In genomic region chr15:12789406-12789867, GRCm38 (mm10) we compare ENCODE assay signal across 8 mouse cellular contexts. TPM values are rescaled to one million over a fixed set of nuclear protein-coding genes. Genes with fewer than 3 reads are reported as not detected.
DNase-seq lines count a peak whose midpoint lies in the region; ATAC-seq and TF ChIP-seq lines count a peak whose summit lies in the region.

No protein-coding gene starts in this region.

- H3K27me3 ChIP-seq in forebrain, embryonic 11.5 days (ENCODE audit: control insufficient read depth, insufficient read depth, low read length) = no peaks in the 10 kb centered on the region
- no peaks in the 10 kb centered on the region for H3K27me3 ChIP-seq in forebrain, embryonic 13.5 days
- no peaks in the 10 kb centered on the region for H3K27me3 ChIP-seq in limb, embryonic 10.5 days (ENCODE audit: low read depth, poor library complexity, severe bottlenecking)

- H3K4me2 ChIP-seq in forebrain, embryonic 11.5 days (ENCODE audit: low read depth, low read length, severe bottlenecking) = no peak overlapping the region
- H3K4me2 ChIP-seq in forebrain, embryonic 13.5 days = no peak overlapping the region

- no peak overlapping the region for H3K4me3 ChIP-seq in forebrain, embryonic 11.5 days (ENCODE audit: low read depth, low read length)
- no peak overlapping the region for H3K4me3 ChIP-seq in forebrain, embryonic 13.5 days
- H3K4me3 ChIP-seq in left cerebral cortex, adult 2 months = 0 out of 2 replicates have a peak overlapping the region, but pooled peaks have one; percentile 7
- H3K4me3 ChIP-seq in limb, embryonic 10.5 days = no peak overlapping the region

- no peaks in the 10 kb centered on the region for H3K4me1 ChIP-seq in forebrain, embryonic 11.5 days (replicated peaks; ENCODE audit: control insufficient read depth, insufficient read depth, low read length)
- 0 out of 2 replicates have a peak, but pooled peaks cover 3% of the 10 kb centered on the region for H3K4me1 ChIP-seq in forebrain, embryonic 13.5 days
- peaks cover 6% of the 10 kb centered on the region; the same call in 1 of the 2 replicates for H3K4me1 ChIP-seq in limb, embryonic 10.5 days

- WGBS in forebrain, embryonic 11.5 days = 22% methylated on average over 10 of the region's 10 CpGs
- WGBS in forebrain, embryonic 13.5 days = 30% methylated on average over 10 of the region's 10 CpGs
- 50% methylated on average over 10 of the region's 10 CpGs for WGBS in limb, embryonic 10.5 days

- DNase-seq in forebrain, embryonic 11.5 days (ENCODE audit: low spot score) = peak; percentile 53
- DNase-seq in left cerebral cortex, adult 2 months (ENCODE audit: extremely low spot score in 1 of 2, low spot score in 2 of 2) = no peak
- no peak for DNase-seq in left cerebral cortex, adult 9 months (ENCODE audit: low spot score in 2 of 2)
- DNase-seq in limb, embryonic 10.5 days (ENCODE audit: low spot score) = no peak
- DNase-seq in retina, postnatal 1 day = peak; percentile 49
- DNase-seq in thymus, postnatal 0 days (ENCODE audit: low spot score) = no peak
- DNase-seq in cerebellum, adult 18-20 months = no peak

- no peak overlapping the region for H3K27ac ChIP-seq in forebrain, embryonic 11.5 days (ENCODE audit: low read depth, low read length)
- H3K27ac ChIP-seq in forebrain, embryonic 13.5 days = no peak overlapping the region
- peak overlapping the region; percentile 36; the same call in 1 of the 2 replicates for H3K27ac ChIP-seq in left cerebral cortex, adult 2 months
- H3K27ac ChIP-seq in limb, embryonic 10.5 days = peak overlapping the region; percentile 58; the same call in 1 of the 2 replicates

- intact Hi-C loops in left cerebral cortex, adult 2 months (cut with DNase I) = no loop called here

- TF ChIP-seq CTCF in left cerebral cortex, adult 2 months (IDR thresholded peaks at IDR 0.05) = no peak

- H3K9me3 ChIP-seq in forebrain, embryonic 11.5 days (ENCODE audit: control insufficient read depth, low read length) = no peaks in the 10 kb centered on the region
- H3K9me3 ChIP-seq in forebrain, embryonic 13.5 days (replicated peaks) = no peaks in the 10 kb centered on the region
- no peaks in the 10 kb centered on the region for H3K9me3 ChIP-seq in limb, embryonic 10.5 days (replicated peaks)

- ATAC-seq in forebrain, embryonic 11.5 days (replicated peaks; ENCODE audit: low FRiP score) = peak; percentile 70
- no peak; the same call in 1 of the 2 replicates for ATAC-seq in forebrain, embryonic 13.5 days

- H3K9ac ChIP-seq in forebrain, embryonic 11.5 days (ENCODE audit: low read length) = no peak overlapping the region
- no peak overlapping the region for H3K9ac ChIP-seq in forebrain, embryonic 13.5 days

- no peaks in the 10 kb centered on the region for H3K36me3 ChIP-seq in forebrain, embryonic 11.5 days (ENCODE audit: control insufficient read depth, insufficient read depth, low read length)
- no peaks in the 10 kb centered on the region for H3K36me3 ChIP-seq in forebrain, embryonic 13.5 days (ENCODE audit: poor library complexity, severe bottlenecking)
- no peaks in the 10 kb centered on the region for H3K36me3 ChIP-seq in limb, embryonic 10.5 days

RNA-seq across cellular contexts. Expression of gene 6030458C11Rik, which starts 35.0 kb away (rescaled TPM):
- 35.7 and 42.2 TPM in 2 replicates for polyA plus RNA-seq in forebrain, embryonic 11.5 days (2014; fragmentation: Nextera tagmentation; extraction: Ambion mirVana)
- 36.6 and 36.8 TPM in 2 replicates for polyA plus RNA-seq in forebrain, embryonic 13.5 days (2015; fragmentation: Nextera tagmentation; extraction: Ambion mirVana)
- 10 to 100 TPM; 26.4 to 26.9 TPM for total RNA-seq in left cerebral cortex, adult 2 months (2021)
- 47.0 and 55.6 TPM in 2 replicates for polyA plus RNA-seq in limb, embryonic 10.5 days (2016; fragmentation: Nextera tagmentation; extraction: Ambion mirVana)
- polyA plus RNA-seq in thymus, postnatal 0 days (2015; fragmentation: Nextera tagmentation; extraction: Ambion mirVana) = 25.3 and 29.6 TPM in 2 replicates

RNA-seq across cellular contexts. Expression of gene Drosha, which starts 35.2 kb away (rescaled TPM):
- polyA plus RNA-seq in forebrain, embryonic 11.5 days (2014; fragmentation: Nextera tagmentation; extraction: Ambion mirVana) = 88.5 and 90.2 TPM in 2 replicates
- 50.9 and 55.3 TPM in 2 replicates for polyA plus RNA-seq in forebrain, embryonic 13.5 days (2015; fragmentation: Nextera tagmentation; extraction: Ambion mirVana)
- total RNA-seq in left cerebral cortex, adult 2 months (2021) = 10 to 100 TPM; 90.7 to 91.1 TPM
- 82.4 and 85.5 TPM in 2 replicates for polyA plus RNA-seq in limb, embryonic 10.5 days (2016; fragmentation: Nextera tagmentation; extraction: Ambion mirVana)
- 15.4 and 18.8 TPM in 2 replicates for polyA plus RNA-seq in thymus, postnatal 0 days (2015; fragmentation: Nextera tagmentation; extraction: Ambion mirVana)

RNA-seq across cellular contexts. Expression of gene Pdzd2, which starts 49.7 kb away (rescaled TPM):
- 4.7 and 6.0 TPM in 2 replicates for polyA plus RNA-seq in forebrain, embryonic 11.5 days (2014; fragmentation: Nextera tagmentation; extraction: Ambion mirVana)
- 3.9 and 5.5 TPM in 2 replicates for polyA plus RNA-seq in forebrain, embryonic 13.5 days (2015; fragmentation: Nextera tagmentation; extraction: Ambion mirVana)
- total RNA-seq in left cerebral cortex, adult 2 months (2021) = 10 to 100 TPM; 86.1 to 93.1 TPM
- polyA plus RNA-seq in limb, embryonic 10.5 days (2016; fragmentation: Nextera tagmentation; extraction: Ambion mirVana) = 5.7 and 16.0 TPM in 2 replicates
- polyA plus RNA-seq in thymus, postnatal 0 days (2015; fragmentation: Nextera tagmentation; extraction: Ambion mirVana) = 5.2 and 6.3 TPM in 2 replicates

Comparison
In these comparisons a context has a peak if more than half of its experiments do, and no peak if none do; other contexts are left out.
1. DNase-seq: peak in forebrain, embryonic 11.5 days (single experiment) and retina, postnatal 1 day (single experiment); none in left cerebral cortex, adult 2 months (0 of 2), left cerebral cortex, adult 9 months (0 of 2), limb, embryonic 10.5 days (single experiment), thymus, postnatal 0 days (single experiment) and cerebellum, adult 18-20 months (0 of 2).
2. H3K27ac ChIP-seq: peak in left cerebral cortex, adult 2 months (single experiment) and limb, embryonic 10.5 days (single experiment); none in forebrain, embryonic 11.5 days (single experiment) and forebrain, embryonic 13.5 days (single experiment).